Mouse (Mus musculus) kidney, adult 2 months (tissue): ENCODE measurements at regions not wholly inside any gene's neighbourhood (a gene's known extent, or its start where the extent isn't known, plus 50 kb on each side); places are given as distances from the start of the nearest gene placed in this dataset.

Experiments
- CTCF ChIP-seq: fragments of 200-500 bp; conservative IDR thresholded peaks from 2 replicates; pipeline ENCODE4 v1.5.1; 2011; ENCODE audit warnings: low read depth, mild to moderate bottlenecking, control low read depth, low read length, moderate library complexity, mixed read lengths; ENCODE audit not compliant: insufficient read depth, insufficient read length
- POLR2A ChIP-seq: fragments of 200-500 bp; IDR thresholded peaks from one replicate; pipeline ENCODE4 v1.6.1; 2011; ENCODE audit warnings: low read depth, low read length, control low read depth

- TF ChIP-seq CTCF (no peak), POLR2A (no peak)
Measured at GRCm38 (mm10) chr17:22739581-22740178, 127.3 kb downstream of the Zfp945 start.
